Mouse (Mus musculus) right cerebral cortex, adult 18-20 months (tissue): ENCODE results near the gene Bpifb6.

Experiments used
- DNase-seq: peaks from one replicate; pipeline ENCODE4 v3.0.0; 2022; ENCODE audit warnings: mixed read lengths

The Bpifb6 gene

DNA sequence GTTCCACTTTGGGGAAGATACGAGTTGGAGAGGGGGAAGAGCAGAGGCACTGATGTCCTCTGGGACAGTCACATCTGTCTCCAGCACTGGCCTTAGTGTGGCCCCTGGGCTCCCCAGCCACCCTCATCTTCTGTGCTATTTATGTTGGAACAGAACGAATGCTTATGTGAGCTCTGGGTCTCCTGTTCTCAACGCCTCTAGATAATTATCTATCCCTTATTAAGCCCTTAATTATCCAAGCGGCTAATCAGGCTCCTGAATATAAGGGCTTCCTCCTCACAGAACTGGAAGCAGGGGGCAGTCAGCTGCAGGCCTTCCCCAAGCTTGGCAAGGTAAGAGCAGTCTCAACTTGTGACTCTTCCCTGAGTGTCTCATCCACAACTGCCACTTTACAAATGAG is at the start of gene Bpifb6:
Gene Bpifb6 (plus strand): TSS at position 301 of the 400 bp plus-strand sequence.
- no peak for DNase-seq

GRCm38 (mm10) chr2:153851030-153851360 is 49.2 kb upstream of the Bpifb6 start:
- peak; percentile 40 for DNase-seq

DNA sequence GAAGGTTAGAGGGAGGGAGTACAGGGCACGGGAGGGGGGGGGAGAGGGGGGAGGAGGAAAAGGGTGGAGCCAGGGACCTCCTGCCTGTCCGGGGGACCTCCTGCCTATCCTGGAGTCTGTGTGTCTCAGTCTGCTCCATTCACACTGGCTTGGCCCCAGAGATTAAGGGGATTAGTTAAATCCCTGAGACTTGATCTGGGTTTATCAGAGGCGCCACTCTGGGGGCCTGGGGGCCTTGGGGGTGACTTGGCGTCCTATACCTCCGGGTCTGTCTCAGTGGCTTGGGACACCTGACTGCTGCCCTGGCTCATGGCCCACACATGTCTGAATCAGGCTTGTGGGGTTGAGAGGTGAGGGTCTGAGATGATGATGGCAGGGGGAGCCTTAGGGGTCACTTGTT is 46.6 kb upstream of the Bpifb6 start:
- no peak for DNase-seq

DNA sequence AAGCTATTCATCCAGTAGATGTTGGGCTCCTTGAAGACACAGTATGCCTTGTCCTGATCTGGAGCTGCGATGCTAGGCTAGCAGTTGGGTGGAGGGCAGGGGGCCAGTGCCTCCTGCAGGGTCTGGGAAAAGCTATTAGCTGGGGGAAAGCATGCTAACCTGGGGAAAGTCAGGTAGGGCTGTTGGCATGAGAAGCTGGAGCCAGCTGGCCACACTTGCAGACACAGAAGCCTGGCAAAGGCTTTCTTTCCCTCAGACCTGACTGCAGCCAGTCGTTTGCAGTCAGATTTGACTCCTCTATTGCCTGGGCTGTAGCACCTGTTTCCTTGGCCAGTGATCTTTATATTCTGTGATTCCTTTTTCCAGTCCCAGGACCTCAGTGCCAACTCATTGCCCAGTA is 40.6 kb upstream of the Bpifb6 start:
- no peak for DNase-seq

DNA sequence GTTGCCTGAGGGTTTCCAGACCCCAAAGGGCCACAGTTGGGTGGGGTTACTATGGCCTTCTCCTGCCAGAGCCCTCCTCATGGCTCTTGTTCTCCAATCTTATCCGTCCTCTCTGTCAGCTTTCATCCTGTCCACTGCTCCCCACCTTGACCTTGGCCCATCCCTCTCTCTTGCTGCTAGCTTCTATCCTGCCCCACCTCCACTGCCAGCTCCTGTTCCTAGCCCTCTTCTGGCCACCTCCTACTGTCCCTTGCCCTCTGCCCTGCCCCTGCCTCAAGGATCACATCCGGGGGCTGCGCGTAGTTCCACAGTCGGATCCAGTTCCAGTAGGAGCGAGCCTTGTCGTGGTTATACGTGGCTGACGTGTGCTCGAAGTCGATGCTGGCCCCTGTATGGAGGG is 39.9 kb upstream of the Bpifb6 start:
- DNase-seq, result no peak

DNA sequence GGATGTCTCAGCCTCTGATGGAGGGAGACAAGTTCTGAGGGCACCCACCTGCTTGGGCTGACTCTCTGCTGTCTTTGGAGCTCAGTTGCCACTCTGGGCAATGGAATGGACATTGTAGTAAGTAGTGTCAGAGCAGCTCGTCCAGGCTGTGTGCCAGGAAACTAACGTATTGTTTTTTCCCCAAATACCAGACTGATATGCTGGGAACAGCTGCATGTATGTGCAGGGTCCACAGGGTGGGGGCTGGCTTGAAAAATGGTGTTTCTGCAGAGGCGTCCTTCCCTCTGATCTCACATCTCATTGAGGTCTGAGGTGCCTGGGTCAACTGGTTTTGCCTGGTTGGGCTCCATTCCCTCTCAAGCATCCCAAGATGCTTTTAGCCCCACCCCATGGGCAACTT is 39.5 kb upstream of the Bpifb6 start:
- DNase-seq, result no peak

DNA sequence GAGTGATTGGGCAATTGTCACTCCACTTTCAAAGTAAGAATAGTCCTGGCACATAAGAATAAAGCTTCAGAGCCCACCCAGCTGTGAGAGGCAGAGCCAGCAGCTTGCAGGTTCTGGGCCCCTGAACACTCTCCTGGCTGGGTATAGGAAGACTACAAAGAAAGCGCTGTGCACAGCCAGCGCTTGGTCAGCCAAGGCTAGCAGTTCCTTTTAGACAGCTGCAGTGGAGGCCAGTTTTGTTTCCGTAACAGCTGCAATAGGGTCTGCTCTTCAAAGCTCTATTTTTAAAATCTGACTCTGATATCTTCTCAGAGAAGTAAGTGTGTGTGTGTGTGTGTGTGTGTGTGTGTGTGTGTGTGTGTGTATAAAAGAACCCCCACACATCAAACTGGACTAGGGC is 38.2 kb upstream of the Bpifb6 start:
- no peak for DNase-seq

DNA sequence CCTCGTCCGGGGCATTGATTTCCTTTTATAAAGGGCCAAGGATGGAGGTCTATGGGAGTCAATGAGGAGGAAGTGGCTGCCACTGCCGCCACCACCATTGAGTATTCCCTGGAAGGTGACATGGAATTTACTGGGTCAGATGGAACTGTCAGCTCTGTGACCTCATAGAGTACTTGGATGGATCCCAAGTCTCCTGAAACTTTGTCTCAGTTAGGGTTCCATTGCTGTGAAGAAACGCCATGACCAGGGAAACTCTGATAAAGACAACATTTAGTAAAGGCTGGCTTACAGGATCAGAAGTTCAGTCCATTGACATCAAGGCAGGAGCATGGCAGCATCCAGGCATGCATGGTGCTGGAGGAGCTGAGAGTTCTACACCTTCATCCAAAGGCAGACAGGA is 29.2 kb upstream of the Bpifb6 start, which contains the start of gene Sun5:
Gene Sun5 (minus strand): TSS at position 101 of the 400 bp plus-strand sequence.
- DNase-seq, result no peak

DNA sequence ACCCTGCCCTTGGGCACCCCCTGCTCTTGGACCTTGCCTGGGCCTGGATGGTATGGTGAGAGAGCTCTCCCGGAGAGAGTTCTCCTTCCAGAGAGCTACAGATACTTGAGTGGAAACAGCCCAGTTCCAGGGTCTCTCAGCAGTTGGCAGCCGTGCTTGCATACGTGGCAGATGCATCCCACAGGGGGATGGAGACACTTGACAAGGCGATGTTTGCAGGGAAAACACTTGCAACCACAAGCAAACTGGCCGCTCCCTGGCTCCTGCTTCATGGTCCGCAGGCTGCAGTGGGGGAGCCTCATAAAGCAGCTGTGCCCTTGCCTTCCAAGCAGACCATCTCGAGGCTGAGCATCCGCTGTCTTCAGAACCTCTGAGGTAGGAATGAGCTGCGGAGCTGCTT is 25.4 kb upstream of the Bpifb6 start, which contains the start of gene Bpifb2:
Gene Bpifb2 (plus strand): TSS at position 301 of the 400 bp plus-strand sequence.
- DNase-seq, result no peak

- no peak for DNase-seq
These were observed 1.1 kb upstream of the Bpifb6 start for GRCm38 (mm10) chr2:153899111-153899510.

DNA sequence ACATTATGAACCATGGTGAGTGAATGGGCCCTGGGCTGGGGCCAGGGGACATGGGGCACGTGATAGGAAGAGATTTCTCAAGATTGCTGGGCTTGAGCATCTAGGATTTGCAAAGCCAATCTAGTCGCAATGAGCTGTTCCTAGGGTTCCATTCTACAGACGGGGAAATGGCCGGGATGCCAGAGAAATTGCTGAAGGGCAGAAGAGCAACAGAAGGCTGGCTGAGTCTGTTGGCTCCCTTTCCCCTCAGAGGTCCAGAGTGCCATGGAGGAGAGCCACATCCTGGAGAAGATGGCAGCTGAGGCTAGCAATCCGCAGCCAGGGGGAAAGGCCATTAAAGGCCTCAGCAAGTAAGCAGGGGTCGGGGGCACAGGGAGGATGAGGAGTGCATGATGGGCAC is 2.5 kb downstream of the Bpifb6 start:
- DNase-seq, result no peak

GRCm38 (mm10) chr2:153906626-153907025 is 6.4 kb downstream of the Bpifb6 start:
- DNase-seq, result no peak

DNA sequence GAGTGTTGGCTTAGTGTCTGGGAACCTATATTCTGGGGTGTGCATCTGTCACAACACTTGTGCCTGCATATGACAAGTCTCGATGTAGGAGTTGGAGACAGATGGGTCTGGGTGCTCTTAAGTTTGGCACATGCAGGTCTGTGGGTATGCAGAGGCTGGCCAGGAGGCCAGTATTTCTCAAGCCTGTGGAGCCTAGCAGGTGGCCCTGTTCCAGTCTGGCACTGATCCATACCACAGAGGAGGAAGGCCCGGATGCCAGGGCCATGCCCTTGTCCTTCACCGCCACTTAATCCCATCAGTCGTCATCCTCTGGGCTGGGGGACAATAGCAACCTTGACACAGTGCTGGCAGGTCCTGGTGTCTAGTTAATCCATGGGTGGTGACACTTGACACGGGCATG is 14.0 kb downstream of the Bpifb6 start:
- peak; percentile 20 for DNase-seq

- no peak for DNase-seq
These were observed 17.7 kb downstream of the Bpifb6 start, which contains the start of gene Bpifb3 for GRCm38 (mm10) chr2:153917930-153918329. Bpifb3 (plus strand) TSS chr2:153918230.

DNA sequence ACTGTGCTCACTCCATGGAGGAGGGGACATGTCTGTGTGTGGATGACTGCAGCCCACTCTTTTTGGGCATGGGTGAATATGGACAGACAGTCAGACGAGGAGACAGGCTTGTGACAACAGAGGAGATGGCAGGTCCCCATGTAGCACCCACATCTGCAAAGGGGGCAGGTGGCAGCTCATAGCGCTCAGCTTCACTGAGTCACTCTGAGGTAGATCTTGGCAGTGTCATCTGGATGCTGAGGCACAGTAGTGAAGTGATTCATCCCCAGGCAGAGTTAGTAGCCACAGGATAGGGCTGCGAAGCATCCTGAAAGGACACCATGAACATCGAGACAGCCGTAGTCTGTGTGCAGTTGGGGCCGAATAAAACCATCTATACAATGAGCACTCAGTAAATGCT is 21.1 kb downstream of the Bpifb6 start:
- peak; percentile 54 for DNase-seq

DNA sequence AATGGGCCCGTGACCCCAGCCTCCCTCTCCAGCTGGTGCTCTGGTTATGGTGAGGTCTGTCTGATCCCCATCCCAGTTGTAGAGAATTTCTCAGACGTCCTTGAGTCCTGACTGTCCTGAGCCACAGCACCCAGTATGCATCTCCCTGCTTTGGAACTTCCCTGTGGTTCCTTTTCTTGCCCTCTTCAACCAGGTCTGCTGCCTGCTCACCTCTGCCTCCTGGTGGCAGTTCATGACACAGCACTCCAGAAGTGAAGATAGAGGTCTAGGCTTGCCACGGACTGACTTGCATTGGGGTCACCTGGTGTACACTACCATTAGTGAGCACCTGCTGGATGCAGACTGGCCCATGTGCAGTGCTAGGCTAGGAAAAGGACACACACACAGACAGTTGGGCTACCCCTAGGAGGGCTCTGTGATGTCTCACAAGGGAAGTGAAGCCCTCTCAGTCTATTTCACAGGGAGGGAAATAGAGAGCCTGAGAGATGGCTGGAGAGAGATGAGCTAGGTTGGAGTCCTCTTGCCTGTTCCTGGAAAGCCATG is 29.8 kb downstream of the Bpifb6 start:
- DNase-seq, result peak; percentile 18

DNA sequence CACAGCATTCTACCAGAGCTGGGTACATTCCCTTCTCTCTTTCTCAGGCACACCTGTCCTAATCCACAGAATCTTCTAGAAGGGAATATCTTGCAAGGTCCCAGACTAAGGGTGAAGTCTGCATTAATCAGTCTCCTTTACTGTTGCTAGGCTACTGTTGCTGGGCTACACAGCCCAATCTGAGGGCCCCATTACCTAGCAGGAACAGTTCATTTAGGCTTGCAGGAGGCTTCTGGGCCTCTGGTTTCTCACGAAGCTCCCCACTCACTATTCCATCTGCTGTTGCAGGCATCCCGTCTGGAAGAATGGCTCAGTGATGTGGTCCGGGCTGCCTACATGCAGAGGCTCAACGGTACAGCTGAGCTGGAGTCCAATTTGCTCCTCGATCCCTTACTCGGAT is 30.9 kb downstream of the Bpifb6 start:
- no peak for DNase-seq

- no peak for DNase-seq
These were observed 33.1 kb downstream of the Bpifb6 start for GRCm38 (mm10) chr2:153933311-153933710.

GRCm38 (mm10) chr2:153935348-153935747 is 35.2 kb downstream of the Bpifb6 start:
- no peak for DNase-seq

GRCm38 (mm10) chr2:153937843-153938242 is 37.7 kb downstream of the Bpifb6 start, which contains the start of gene Bpifb4:
Bpifb4 (plus strand) TSS chr2:153938212.
- DNase-seq, result no peak

- DNase-seq, result peak; percentile 41
These were observed 43.3 kb downstream of the Bpifb6 start for GRCm38 (mm10) chr2:153943537-153943936.

DNA sequence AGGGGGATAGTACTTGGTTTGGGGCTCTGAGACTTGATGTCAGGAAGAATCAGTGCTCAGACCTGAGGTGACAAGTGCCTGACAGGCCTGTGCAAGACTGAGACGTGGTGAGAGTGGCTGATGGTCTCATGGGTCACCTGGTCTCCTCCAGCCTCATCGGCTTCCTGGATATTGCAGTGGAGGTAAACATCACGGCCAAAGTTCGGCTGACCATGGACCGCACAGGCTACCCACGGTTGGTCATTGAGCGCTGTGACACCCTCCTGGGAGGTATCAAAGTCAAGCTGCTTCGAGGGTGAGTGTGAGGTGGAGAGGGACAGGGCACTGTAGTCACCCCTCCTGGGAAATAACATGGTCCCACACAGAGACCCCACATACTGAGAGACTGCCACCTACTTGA is 44.4 kb downstream of the Bpifb6 start:
- no peak for DNase-seq

GRCm38 (mm10) chr2:153952897-153953296 is 52.7 kb downstream of the Bpifb6 start:
- DNase-seq, result peak; percentile 39

- DNase-seq, result no peak
These were observed 53.6 kb downstream of the Bpifb6 start for GRCm38 (mm10) chr2:153953836-153954235.
